Mouse (Mus musculus): Measurements from ENCODE around the gene Nudt6. TPM values are rescaled to one million over a fixed set of nuclear protein-coding genes. Genes with fewer than 3 reads are reported as not detected.

The Nudt6 gene
- total and polyA plus RNA-seq, 3 experiments, result 6.0 to 9.1 TPM; not detected in 1

GRCm38 (mm10) chr3:37360729-37361128, 59.3 kb downstream of the Nudt6 start:
- no peak for TF ChIP-seq ZMIZ1 (IDR thresholded peaks at IDR 0.05; ENCODE audit: low read depth, low read length)
- TF ChIP-seq HCFC1 (IDR thresholded peaks at IDR 0.05; ENCODE audit: low read depth, low read length), result no peak
- no peak for TF ChIP-seq TBP (IDR thresholded peaks at IDR 0.05; ENCODE audit: low read depth, low read length)
- TF ChIP-seq EP300 (IDR thresholded peaks at IDR 0.05; ENCODE audit: low read depth in 1 of 2, low read length in 2 of 2), result no peak
- no peak for TF ChIP-seq MXI1 (IDR thresholded peaks at IDR 0.05; ENCODE audit: low read depth, low read length)
- TF ChIP-seq MAFK (IDR thresholded peaks at IDR 0.05; ENCODE audit: borderline replicate concordance, low read depth, low read length), result no peak
- TF ChIP-seq GABPA (IDR thresholded peaks at IDR 0.05; ENCODE audit: low read depth, low read length), result no peak
- TF ChIP-seq KAT2A (conservative IDR thresholded peaks at IDR 0.05; ENCODE audit: low read depth, low read length), result no peak
- Histone ChIP-seq H3K9ac (ENCODE audit: control insufficient read depth, low read depth, low read length, poor library complexity, severe bottlenecking) (no peak overlapping the region), H3K27ac (ENCODE audit: control insufficient read depth, low read depth, low read length) (no peak overlapping the region), H3K4me1 (ENCODE audit: control insufficient read depth in 1 of 2, insufficient read depth in 2 of 2, low read length in 2 of 2) (0 out of 4 replicates have a peak, but pooled peaks cover 0 to 3% of the 10 kb centered on the region in 2 experiments), H3K79me2 (ENCODE audit: control insufficient read depth, insufficient read depth, low read length, poor library complexity) (no peaks in the 10 kb centered on the region), H3K36me3 (ENCODE audit: control insufficient read depth in 1 of 2, insufficient read depth in 2 of 2, low read length in 2 of 2) (no peaks in the 10 kb centered on the region), H3K27me3 (ENCODE audit: control insufficient read depth in 1 of 2, insufficient read depth in 2 of 2, low read length in 2 of 2) (peaks cover 2 to 5% of the 10 kb centered on the region in 2 experiments), H3K4me3 (ENCODE audit: control insufficient read depth in 1 of 2, insufficient read depth in 1 of 2, low read depth in 2 of 2, low read length in 2 of 2) (no peak overlapping the region), H3K9me3 (replicated peaks; ENCODE audit: insufficient read depth, low read length) (no peaks in the 10 kb centered on the region)
- DNase-seq (ENCODE audit: low read depth, low spot score), result no peak

Other genes with a start within 250 kb of the Nudt6 start
- gene Il21, start 187.6 kb downstream of the Nudt6 start, total RNA-seq (2012; rRNA removed), result not detected in 2 replicates
- gene Il21, start 187.6 kb downstream of the Nudt6 start, polyA plus RNA-seq (2012; ENCODE audit: insufficient read depth in 1 of 2, insufficient read length in 2 of 2, low read depth in 1 of 2, low replicate concordance in 2 of 2, missing spikeins in 1 of 2), result not detected
- 5.7 and 6.2 TPM in 2 replicates for gene Bbs12, start 107.7 kb downstream of the Nudt6 start, total RNA-seq (2012; rRNA removed)
- gene Bbs12, start 107.7 kb downstream of the Nudt6 start, polyA plus RNA-seq (2012; ENCODE audit: insufficient read depth in 1 of 2, insufficient read length in 2 of 2, low read depth in 1 of 2, low replicate concordance in 2 of 2, missing spikeins in 1 of 2), result 1 to 10 TPM in 1 of 2 experiments, not detected in 1; 7.1 TPM
- 0.85 and 1.3 TPM in 2 replicates for gene Cetn4, start 107.5 kb downstream of the Nudt6 start, total RNA-seq (2012; rRNA removed)
- gene Cetn4, start 107.5 kb downstream of the Nudt6 start, polyA plus RNA-seq (2012; ENCODE audit: insufficient read depth in 1 of 2, insufficient read length in 2 of 2, low read depth in 1 of 2, low replicate concordance in 2 of 2, missing spikeins in 1 of 2), result 1 to 10 TPM in 1 of 2 experiments, not detected in 1; 3.8 TPM
- gene Fgf2, start 71.9 kb downstream of the Nudt6 start, total RNA-seq (2012; rRNA removed), result 0.13 and 0.15 TPM in 2 replicates
- gene Fgf2, start 71.9 kb downstream of the Nudt6 start, polyA plus RNA-seq (2012; ENCODE audit: insufficient read depth in 1 of 2, insufficient read length in 2 of 2, low read depth in 1 of 2, low replicate concordance in 2 of 2, missing spikeins in 1 of 2), result under 1 TPM in 1 of 2 experiments, not detected in 1; 0.53 TPM
- 67.6 and 73.2 TPM in 2 replicates for gene Spata5, start 315 bp downstream of the Nudt6 start, total RNA-seq (2012; rRNA removed)
- 10 to 100 TPM in 1 of 2 experiments, not detected in 1; 33.5 TPM for gene Spata5, start 315 bp downstream of the Nudt6 start, polyA plus RNA-seq (2012; ENCODE audit: insufficient read depth in 1 of 2, insufficient read length in 2 of 2, low read depth in 1 of 2, low replicate concordance in 2 of 2, missing spikeins in 1 of 2)
- 0.10 TPM in 1 of 2 replicates, not detected in the other for gene Spry1, start 219.7 kb upstream of the Nudt6 start, total RNA-seq (2012; rRNA removed)
- gene Spry1, start 219.7 kb upstream of the Nudt6 start, polyA plus RNA-seq (2012; ENCODE audit: insufficient read depth in 1 of 2, insufficient read length in 2 of 2, low read depth in 1 of 2, low replicate concordance in 2 of 2, missing spikeins in 1 of 2), result under 1 TPM in 1 of 2 experiments, not detected in 1; 0.31 TPM

Measured in MEL (cell line).